Mouse (Mus musculus): ENCODE results near the gene Tmem132d. TPM values are rescaled to one million over a fixed set of nuclear protein-coding genes. Genes with fewer than 3 reads are reported as not detected.

The Tmem132d gene
- total RNA-seq, 2 experiments from 2014 or later, result 0.03 TPM; not detected in 1

GRCm38 (mm10) chr5:128267366-128267765 lies 165.5 kb downstream of the Tmem132d start:
- DNase-seq, result no peak
- no peak overlapping the region for H3K27ac ChIP-seq
- no peak overlapping the region for H3K4me3 ChIP-seq
- intact Hi-C loops (cut with DNase I), result no loop called here
- no peak for TF ChIP-seq CTCF (IDR thresholded peaks at IDR 0.05)

GRCm38 (mm10) chr5:128244219-128244618 lies 188.7 kb downstream of the Tmem132d start:
- DNase-seq, result no peak
- TF ChIP-seq CTCF (IDR thresholded peaks at IDR 0.05), result no peak
- H3K27ac ChIP-seq, result no peak overlapping the region
- intact Hi-C loops (cut with DNase I), result no loop called here
- H3K4me3 ChIP-seq, result no peak overlapping the region

DNA sequence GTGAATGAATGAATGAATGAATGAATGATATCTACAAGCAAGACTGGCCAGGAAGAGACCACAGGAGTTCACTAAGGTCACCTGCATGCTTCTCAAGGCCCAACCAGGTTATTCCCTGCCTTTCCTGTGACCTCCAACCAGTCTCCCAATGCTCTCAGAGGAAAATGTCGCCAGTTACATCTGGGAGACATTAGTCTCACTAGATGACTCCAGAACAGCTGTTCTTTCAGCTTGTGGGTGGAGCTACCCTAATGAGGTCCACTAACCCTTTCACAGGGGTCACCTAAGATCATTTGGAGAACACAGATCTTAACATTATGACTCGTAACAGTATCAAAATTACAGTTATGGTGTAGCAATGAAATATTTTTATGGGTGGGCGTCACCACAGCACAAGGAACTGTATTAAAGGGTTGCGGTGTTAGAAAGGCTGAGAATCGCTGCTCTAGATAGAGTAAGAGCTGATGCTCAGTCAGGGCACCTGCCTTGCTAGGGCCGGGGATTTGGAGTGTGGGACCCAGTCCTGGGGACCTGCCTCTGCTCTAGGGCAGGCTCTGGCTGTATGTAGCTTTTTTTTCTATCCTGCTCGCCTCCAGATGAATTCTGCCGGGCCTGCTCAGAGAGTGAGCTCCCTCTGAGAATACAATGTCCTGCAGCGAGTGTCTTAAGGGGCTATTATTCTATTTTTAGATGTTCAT lies 196.1 kb downstream of the Tmem132d start:
- DNase-seq, result no peak
- no peak overlapping the region for H3K4me3 ChIP-seq
- no peak overlapping the region for H3K27ac ChIP-seq
- intact Hi-C loops (cut with DNase I), result no loop called here
- TF ChIP-seq CTCF (IDR thresholded peaks at IDR 0.05), result no peak

DNA sequence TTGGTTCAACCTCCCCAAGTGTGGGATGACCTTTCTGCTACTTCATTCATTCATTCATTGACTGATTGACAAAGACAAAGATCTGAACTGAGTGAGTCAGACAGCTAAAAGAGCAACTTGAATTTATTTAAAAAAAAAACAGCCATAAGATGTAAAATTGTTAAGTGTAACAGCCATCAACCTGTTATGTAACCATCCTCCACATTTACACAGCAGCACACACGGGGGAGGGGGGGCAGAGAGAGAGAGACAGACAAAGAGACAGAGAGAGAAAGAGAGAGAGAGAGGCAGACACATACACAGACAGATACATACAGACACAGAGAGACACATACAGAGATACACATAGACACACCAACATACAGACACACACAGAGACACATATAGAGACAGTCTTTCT lies 197.3 kb downstream of the Tmem132d start:
- intact Hi-C loops (cut with DNase I), result no loop called here
- no peak for DNase-seq
- Histone ChIP-seq H3K4me3 (no peak overlapping the region), H3K27ac (no peak overlapping the region)
- no peak for TF ChIP-seq CTCF (IDR thresholded peaks at IDR 0.05)

GRCm38 (mm10) chr5:128233101-128233500 lies 199.8 kb downstream of the Tmem132d start:
- intact Hi-C loops (cut with DNase I), result no loop called here
- TF ChIP-seq CTCF (IDR thresholded peaks at IDR 0.05), result no peak
- Histone ChIP-seq H3K4me3 (no peak overlapping the region), H3K27ac (no peak overlapping the region)
- no peak for DNase-seq

DNA sequence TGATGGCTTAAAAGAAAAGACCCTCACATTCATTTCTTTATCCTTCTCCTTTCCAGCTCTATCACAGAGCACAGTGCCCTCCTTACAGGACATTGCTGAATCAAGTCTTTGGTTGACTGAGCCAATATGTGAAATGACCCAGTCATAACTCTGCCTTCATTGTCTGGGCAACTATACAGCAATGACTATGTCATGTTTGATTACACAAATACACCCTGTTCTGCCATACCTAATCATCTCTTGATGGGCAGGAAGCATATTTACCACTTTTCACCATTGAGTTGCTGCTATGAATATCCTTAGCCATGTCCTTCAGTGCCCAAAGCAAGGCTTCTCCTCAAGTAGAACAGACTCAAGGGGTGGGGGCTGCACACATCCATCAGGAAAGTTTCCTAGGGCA lies 214.6 kb downstream of the Tmem132d start:
- TF ChIP-seq CTCF (IDR thresholded peaks at IDR 0.05), result no peak
- no peak for DNase-seq

GRCm38 (mm10) chr5:128211125-128211524 lies 221.8 kb downstream of the Tmem132d start:
- Histone ChIP-seq H3K4me3 (no peak overlapping the region), H3K27ac (no peak overlapping the region)
- TF ChIP-seq CTCF (IDR thresholded peaks at IDR 0.05), result no peak
- DNase-seq, result no peak
- intact Hi-C loops (cut with DNase I), result no loop called here

More for the DNA sequence above, 214.6 kb downstream of the Tmem132d start:
- Histone ChIP-seq H3K27ac (no peak overlapping the region), H3K4me3 (no peak overlapping the region)
- intact Hi-C loops (cut with DNase I), result no loop called here

GRCm38 (mm10) chr5:128205716-128206115 lies 227.2 kb downstream of the Tmem132d start:
- H3K4me3 ChIP-seq, result no peak overlapping the region
- no peak for DNase-seq
- no peak overlapping the region for H3K27ac ChIP-seq
- intact Hi-C loops (cut with DNase I), result no loop called here
- no peak for TF ChIP-seq CTCF (IDR thresholded peaks at IDR 0.05)

DNA sequence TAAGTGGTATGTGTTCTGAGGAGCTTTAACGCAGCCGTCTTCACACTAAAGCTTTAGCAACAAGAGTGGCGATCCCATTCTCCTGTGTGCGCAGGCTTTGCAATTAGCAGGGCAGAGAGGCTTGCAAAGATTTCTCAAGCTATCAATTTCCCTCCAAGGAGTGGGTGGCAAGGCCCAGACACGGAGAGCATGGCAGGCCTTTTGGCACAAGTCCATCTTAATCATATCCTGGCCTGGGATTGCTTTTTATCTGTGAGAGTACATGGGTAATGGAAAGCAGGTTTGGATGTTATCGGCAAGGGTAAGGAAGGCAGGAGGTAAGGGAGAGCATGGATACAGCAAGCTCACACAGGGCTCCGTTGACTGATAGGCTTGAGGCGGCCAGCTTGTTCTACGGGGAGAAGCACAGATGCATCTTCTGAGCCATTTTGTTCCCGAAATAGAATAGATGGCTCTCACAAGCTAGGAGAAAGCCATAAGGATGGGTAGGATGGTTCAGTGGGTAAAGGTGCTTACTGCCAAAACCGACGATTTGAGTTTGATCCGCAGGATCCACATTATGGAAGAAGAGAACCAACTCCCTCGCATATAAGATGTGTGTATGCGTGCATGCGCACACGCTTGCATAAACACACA lies 228.1 kb downstream of the Tmem132d start:
- Histone ChIP-seq H3K27ac (no peak overlapping the region), H3K4me3 (no peak overlapping the region)
- DNase-seq, result no peak
- TF ChIP-seq CTCF (IDR thresholded peaks at IDR 0.05), result no peak
- intact Hi-C loops (cut with DNase I), result no loop called here

DNA sequence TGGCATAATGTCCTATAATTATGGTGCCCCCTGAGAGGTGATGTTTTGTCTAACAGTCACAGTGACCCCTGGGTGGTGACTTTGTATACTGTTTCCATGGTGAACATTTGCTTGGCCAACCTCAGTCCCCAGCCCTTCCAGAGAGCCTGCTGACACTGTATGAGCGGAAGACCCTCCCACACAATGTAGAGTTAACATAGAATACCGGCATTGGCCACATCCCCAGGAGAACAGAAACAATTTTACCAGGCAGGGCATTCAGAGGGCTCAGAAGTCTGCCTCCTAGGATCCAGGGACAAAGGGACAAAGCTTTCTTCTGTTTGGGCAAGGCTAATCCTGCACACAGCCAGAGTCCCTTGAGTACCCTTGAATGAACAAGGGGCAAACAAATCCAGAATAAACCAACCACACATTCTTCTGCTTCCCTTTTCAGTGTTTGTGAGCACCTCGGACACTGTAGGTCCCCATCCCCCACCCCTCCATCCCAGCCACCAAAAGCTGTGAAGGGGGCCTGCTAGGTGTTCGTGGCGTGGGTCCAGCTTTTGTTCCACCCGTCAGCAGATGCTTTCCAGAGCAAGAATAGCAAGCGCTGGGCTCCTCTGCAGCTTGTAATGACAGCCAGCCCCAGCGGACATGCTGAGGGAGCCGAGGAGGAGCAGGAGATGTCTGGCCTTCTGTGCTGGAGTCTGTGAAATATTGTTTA lies 228.8 kb downstream of the Tmem132d start:
- H3K27ac ChIP-seq, result no peak overlapping the region

DNA sequence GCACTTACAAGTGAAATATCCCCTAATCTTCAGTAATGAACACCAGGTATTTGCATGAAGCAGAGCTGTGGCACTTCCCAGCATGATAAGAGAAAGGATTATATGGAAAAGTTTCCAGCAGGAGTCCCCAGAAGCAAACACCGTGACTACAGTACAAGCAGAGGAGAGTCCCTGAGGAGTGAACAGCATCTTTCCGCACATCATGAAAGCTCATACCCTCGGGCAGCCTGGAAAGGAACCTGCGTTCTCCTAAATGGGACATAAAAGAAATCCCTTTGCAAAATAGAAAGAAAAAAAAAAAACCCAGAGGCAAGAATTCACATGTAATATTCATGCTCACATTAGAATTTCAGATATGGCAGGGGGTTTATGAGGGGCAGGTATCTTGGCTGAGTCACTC lies 238.8 kb downstream of the Tmem132d start:
- DNase-seq, result no peak
- TF ChIP-seq CTCF (IDR thresholded peaks at IDR 0.05), result no peak
- no peak overlapping the region for H3K4me3 ChIP-seq
- no peak overlapping the region for H3K27ac ChIP-seq
- intact Hi-C loops (cut with DNase I), result no loop called here

More for the DNA sequence above, 228.8 kb downstream of the Tmem132d start:
- H3K4me3 ChIP-seq, result no peak overlapping the region
- no peak for DNase-seq
- intact Hi-C loops (cut with DNase I), result no loop called here
- no peak for TF ChIP-seq CTCF (IDR thresholded peaks at IDR 0.05)

GRCm38 (mm10) chr5:128192485-128193055 lies 240.3 kb downstream of the Tmem132d start:
- intact Hi-C loops (cut with DNase I), result no loop called here
- no peak for TF ChIP-seq CTCF (IDR thresholded peaks at IDR 0.05)
- H3K4me3 ChIP-seq, result no peak overlapping the region
- DNase-seq, result no peak
- H3K27ac ChIP-seq, result no peak overlapping the region

GRCm38 (mm10) chr5:128191710-128192109 lies 241.2 kb downstream of the Tmem132d start:
- intact Hi-C loops (cut with DNase I), result no loop called here
- TF ChIP-seq CTCF (IDR thresholded peaks at IDR 0.05), result no peak
- Histone ChIP-seq H3K27ac (no peak overlapping the region), H3K4me3 (no peak overlapping the region)
- no peak for DNase-seq
